Mouse (Mus musculus) neural tube, embryonic 11.5 days (tissue): ENCODE data around the gene Sipa1l3. TPM values are rescaled to one million over a fixed set of nuclear protein-coding genes. Genes with fewer than 3 reads are reported as not detected.

Source experiments
- ATAC-seq: fragments of 200-750 bp; cut with Nextera tagmentation; 2 replicates; pipeline ENCODE4 v1.8.0; 2017; ENCODE audit warnings: moderate number of reproducible peaks, mild to moderate bottlenecking, moderate TSS enrichment, moderate library complexity; ENCODE audit not compliant: insufficient read depth, low FRiP score, low TSS enrichment
- DNase-seq: peaks from one replicate; pipeline ENCODE4 v3.0.0-alpha.2; 2015; ENCODE audit warnings: low spot score
- H3K27ac ChIP-seq: fragments of 300-500 bp; sonication (generic); 2 replicates; pipeline ENCODE4 v1.5.1; 2014; ENCODE audit warnings: low read depth, mild to moderate bottlenecking, low read length
- H3K27me3 ChIP-seq: fragments of 300-500 bp; sonication (generic); 2 replicates; pipeline ENCODE4 v1.6.1; 2014; ENCODE audit warnings: mild to moderate bottlenecking, low read length, mixed read lengths; ENCODE audit not compliant: control insufficient read depth, insufficient read depth
- H3K36me3 ChIP-seq: fragments of 300-500 bp; sonication (generic); 2 replicates; pipeline ENCODE4 v1.6.1; 2014; ENCODE audit warnings: mild to moderate bottlenecking, low read length, moderate library complexity, mixed read lengths; ENCODE audit not compliant: control insufficient read depth, insufficient read depth
- H3K4me1 ChIP-seq: fragments of 300-500 bp; sonication (generic); 2 replicates; pipeline ENCODE4 v1.6.1; 2014; ENCODE audit warnings: low read length, mixed read lengths; ENCODE audit not compliant: control insufficient read depth, insufficient read depth
- H3K4me2 ChIP-seq: fragments of 300-500 bp; sonication (generic); 2 replicates; pipeline ENCODE4 v1.6.1; 2014; ENCODE audit warnings: low read depth, mild to moderate bottlenecking, moderate library complexity
- H3K4me3 ChIP-seq: fragments of 300-500 bp; sonication (generic); 2 replicates; pipeline ENCODE4 v1.5.1; 2014; ENCODE audit warnings: low read depth, low read length
- H3K9ac ChIP-seq: fragments of 300-500 bp; sonication (generic); 2 replicates; pipeline ENCODE4 v1.6.1; 2014; ENCODE audit warnings: mild to moderate bottlenecking, low read length
- H3K9me3 ChIP-seq: fragments of 300-500 bp; sonication (generic); 2 replicates; pipeline ENCODE4 v1.6.1; 2016; ENCODE audit warnings: low read length; ENCODE audit not compliant: control insufficient read depth
- WGBS: fragments of 180-500 bp; shearing (Covaris S2); extraction: QIAGEN DNeasy Blood & Tissue Kit; methylation state at CpG from one replicate; pipeline ENCODE4 v1.1.7; 2014; 5-methylcytosine and 5-hydroxymethylcytosine counted together
- polyA plus RNA-seq: library from polyadenylated mRNA; unstranded; fragments of >200 nt; fragmentation: Nextera tagmentation; extraction: Ambion mirVana; gene quantifications from 2 replicates; pipeline ENCODE4 v1.2.1, GENCODE M21; 2014

The Sipa1l3 gene
- polyA plus RNA-seq, 1 experiment from 2014 or later, result 11.9 TPM

GRCm38 (mm10) chr7:29541608-29542007, 23.2 kb upstream of the Sipa1l3 start:
- no peak overlapping the region for H3K27ac ChIP-seq
- DNase-seq, result no peak
- no peaks in the 10 kb centered on the region for H3K27me3 ChIP-seq
- H3K4me3 ChIP-seq, result no peak overlapping the region
- H3K36me3 ChIP-seq, result no peaks in the 10 kb centered on the region
- 79% methylated on average over 4 of the region's 4 CpGs for WGBS
- no peaks in the 10 kb centered on the region for H3K4me1 ChIP-seq
- H3K9me3 ChIP-seq, result no peaks in the 10 kb centered on the region
- H3K4me2 ChIP-seq, result no peak overlapping the region
- no peak for ATAC-seq
- H3K9ac ChIP-seq, result no peak overlapping the region

GRCm38 (mm10) chr7:29541186-29541585, 22.7 kb upstream of the Sipa1l3 start:
- Histone ChIP-seq H3K4me2 (no peak overlapping the region), H3K36me3 (no peaks in the 10 kb centered on the region), H3K27ac (no peak overlapping the region), H3K9ac (no peak overlapping the region), H3K27me3 (no peaks in the 10 kb centered on the region), H3K4me3 (no peak overlapping the region), H3K9me3 (no peaks in the 10 kb centered on the region), H3K4me1 (no peaks in the 10 kb centered on the region)
- no peak for ATAC-seq
- WGBS, result 80% methylated on average over 5 of the region's 5 CpGs
- DNase-seq, result no peak

DNA sequence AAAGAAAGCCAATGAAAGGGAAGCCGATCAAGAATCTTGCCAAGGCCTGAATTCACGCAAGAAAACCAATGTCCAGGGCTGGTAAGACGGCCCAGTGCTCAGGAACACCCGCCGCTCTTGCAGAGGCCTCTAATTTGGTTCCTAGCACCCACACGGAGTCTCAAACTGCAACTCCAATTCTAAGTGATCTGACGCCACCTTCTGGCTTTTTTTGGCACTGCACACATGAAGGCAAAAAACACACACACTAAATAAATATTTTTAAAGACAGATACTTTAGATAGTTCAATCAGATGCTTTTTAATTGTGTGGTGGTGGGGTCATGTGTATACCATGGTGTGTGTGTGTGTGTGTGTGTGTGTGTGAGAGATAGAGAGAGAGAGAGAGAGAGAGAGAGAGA, 22.2 kb upstream of the Sipa1l3 start:
- WGBS, result 92% methylated on average over 7 of the region's 7 CpGs
- Histone ChIP-seq H3K27ac (no peak overlapping the region), H3K9me3 (no peaks in the 10 kb centered on the region), H3K27me3 (no peaks in the 10 kb centered on the region), H3K4me2 (no peak overlapping the region), H3K36me3 (no peaks in the 10 kb centered on the region), H3K4me3 (no peak overlapping the region), H3K4me1 (no peaks in the 10 kb centered on the region), H3K9ac (no peak overlapping the region)
- no peak for ATAC-seq
- no peak for DNase-seq

DNA sequence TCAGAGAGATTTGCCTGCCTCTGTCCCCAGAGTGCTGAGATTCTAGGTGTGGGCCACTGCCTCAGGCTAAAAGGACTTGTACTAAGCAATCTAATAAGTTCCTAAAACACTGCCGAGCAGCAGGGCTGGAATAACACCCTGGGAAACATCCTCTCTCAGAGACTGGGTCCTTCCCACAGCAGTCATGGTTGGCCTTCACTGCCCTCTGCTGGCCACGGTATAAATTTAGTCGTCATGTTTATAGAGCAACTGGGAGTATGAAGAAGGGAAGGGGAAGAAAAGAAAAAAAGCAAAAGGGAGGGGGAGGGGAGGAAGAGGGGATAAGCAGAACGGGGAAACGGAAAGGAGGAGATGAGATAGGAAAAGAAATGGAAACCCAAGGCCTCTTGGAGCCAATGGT, 5.3 kb upstream of the Sipa1l3 start:
- Histone ChIP-seq H3K4me2 (no peak overlapping the region), H3K27ac (no peak overlapping the region), H3K36me3 (no peaks in the 10 kb centered on the region), H3K27me3 (no peaks in the 10 kb centered on the region), H3K4me3 (no peak overlapping the region), H3K9me3 (no peaks in the 10 kb centered on the region), H3K9ac (no peak overlapping the region), H3K4me1 (no peaks in the 10 kb centered on the region)
- WGBS, result 3% methylated on average over 5 of the region's 5 CpGs
- DNase-seq (peak; percentile 76), ATAC-seq (no peak)

DNA sequence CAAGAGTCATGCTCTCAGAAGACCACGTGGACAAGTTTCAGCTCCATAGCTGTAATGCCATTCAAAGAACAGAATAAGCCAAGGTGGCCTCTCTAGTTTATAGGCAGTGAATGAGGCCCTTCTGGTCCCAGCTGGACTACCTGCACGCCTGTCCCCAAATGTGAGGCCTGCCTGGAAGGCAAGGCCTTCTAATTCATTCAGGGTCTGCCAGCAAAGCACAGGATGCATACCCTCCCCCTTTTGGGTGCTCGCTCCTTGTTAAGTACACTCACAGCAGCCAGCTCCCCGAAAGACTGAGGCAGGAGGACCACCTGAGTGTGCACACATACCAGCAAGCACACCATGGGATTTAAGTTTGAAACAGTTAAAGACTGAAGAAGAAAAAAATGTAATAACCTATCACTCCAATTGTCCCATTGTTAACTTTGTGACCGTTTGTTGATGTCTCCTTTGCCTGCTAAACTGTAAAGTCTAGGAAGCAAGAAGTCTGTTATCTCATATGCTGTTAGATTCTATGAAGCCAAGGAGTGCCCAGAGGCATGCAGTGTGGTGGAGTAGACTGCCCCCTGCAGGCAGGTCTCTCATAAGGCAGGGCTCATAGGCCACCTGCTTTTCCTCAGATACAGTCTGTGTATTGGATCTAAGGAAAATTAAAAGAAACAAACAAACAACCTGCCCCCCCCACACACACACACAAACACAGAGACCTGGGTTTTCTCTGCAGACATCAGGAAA, 3.6 kb upstream of the Sipa1l3 start:
- no peak overlapping the region for H3K4me3 ChIP-seq

DNA sequence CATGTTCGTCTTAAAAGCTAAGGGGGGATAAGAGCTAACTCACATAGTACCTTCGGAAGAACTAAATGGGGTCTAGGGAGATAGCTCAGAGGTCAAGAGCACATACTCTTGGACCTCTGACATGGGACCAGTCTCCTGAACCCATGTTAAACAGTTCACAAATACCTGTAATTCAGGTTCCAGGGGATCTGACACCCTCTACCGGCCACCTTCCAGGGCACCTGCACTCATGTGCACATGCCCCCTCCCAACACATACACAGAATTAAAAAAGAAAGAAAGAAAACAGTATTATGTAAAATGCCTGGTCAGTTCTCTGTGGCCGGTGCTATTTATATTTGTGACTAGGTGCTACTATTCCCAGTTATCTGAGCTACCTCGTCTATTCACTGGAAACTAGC, 2.9 kb upstream of the Sipa1l3 start:
- Histone ChIP-seq H3K4me3 (no peak overlapping the region), H3K27me3 (no peaks in the 10 kb centered on the region), H3K9me3 (no peaks in the 10 kb centered on the region), H3K27ac (no peak overlapping the region), H3K4me2 (no peak overlapping the region), H3K9ac (no peak overlapping the region), H3K4me1 (peaks cover 7% of the 10 kb centered on the region), H3K36me3 (no peaks in the 10 kb centered on the region)
- no peak for DNase-seq
- 73% methylated on average over 5 of the region's 5 CpGs for WGBS
- ATAC-seq, result no peak

More for the DNA sequence above, 3.6 kb upstream of the Sipa1l3 start:
- DNase-seq, result peak; percentile 81
- WGBS, result 64% methylated on average over 5 of the region's 5 CpGs
- ATAC-seq, result no peak
- Histone ChIP-seq H3K36me3 (no peaks in the 10 kb centered on the region), H3K4me2 (no peak overlapping the region), H3K9ac (no peak overlapping the region), H3K4me1 (peaks cover 7% of the 10 kb centered on the region), H3K9me3 (no peaks in the 10 kb centered on the region), H3K27ac (no peak overlapping the region), H3K27me3 (no peaks in the 10 kb centered on the region)

DNA sequence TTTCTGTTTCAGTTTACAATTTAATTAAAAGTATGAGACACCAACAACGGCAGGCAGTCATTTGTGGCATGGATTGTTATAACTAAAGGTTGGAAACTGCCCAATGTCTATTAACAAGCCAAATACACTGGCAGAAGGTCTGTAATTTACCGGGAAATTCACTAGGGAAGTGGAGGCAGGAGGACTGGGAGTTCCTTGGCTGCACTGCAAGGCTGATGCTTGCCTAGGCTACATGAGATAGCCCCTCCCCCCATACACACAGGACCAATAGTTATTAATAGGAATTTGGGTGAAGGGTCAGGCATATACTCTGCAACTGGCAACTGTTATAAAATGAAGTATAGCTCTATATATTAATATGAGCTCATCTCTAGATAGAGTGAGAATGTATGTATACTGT, 2.4 kb upstream of the Sipa1l3 start:
- ATAC-seq, result no peak
- no peaks in the 10 kb centered on the region for H3K36me3 ChIP-seq
- H3K4me3 ChIP-seq, result no peak overlapping the region
- H3K27ac ChIP-seq, result no peak overlapping the region
- DNase-seq, result no peak
- H3K9ac ChIP-seq, result no peak overlapping the region
- 80% methylated on average over 2 of the region's 2 CpGs for WGBS
- H3K27me3 ChIP-seq, result no peaks in the 10 kb centered on the region
- H3K4me1 ChIP-seq, result peaks cover 7% of the 10 kb centered on the region
- no peak overlapping the region for H3K4me2 ChIP-seq
- H3K9me3 ChIP-seq, result no peaks in the 10 kb centered on the region

DNA sequence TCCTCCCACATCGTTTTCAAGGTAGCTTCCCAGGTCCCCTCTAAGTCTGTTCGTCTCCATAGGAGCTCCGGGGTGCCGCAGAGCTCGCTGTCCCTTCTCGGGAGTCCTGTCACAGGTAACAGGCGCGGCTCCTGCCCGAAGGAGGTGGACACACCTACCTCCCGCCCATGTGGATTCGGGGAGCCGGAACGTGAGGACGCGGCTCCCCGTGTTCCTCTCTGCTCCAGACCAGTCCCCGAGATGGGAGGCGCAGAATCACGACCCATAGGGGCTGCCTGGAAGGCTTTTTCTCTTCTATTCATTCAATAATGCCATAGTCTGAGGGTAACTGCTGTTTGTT, 740 bp upstream of the Sipa1l3 start:
- Histone ChIP-seq H3K4me3 (peak overlapping the region; percentile 86), H3K27ac (0 out of 2 replicates have a peak overlapping the region, but pooled peaks have one; percentile 20), H3K27me3 (no peaks in the 10 kb centered on the region), H3K9me3 (no peaks in the 10 kb centered on the region), H3K4me2 (peak overlapping the region; percentile 93), H3K36me3 (no peaks in the 10 kb centered on the region), H3K9ac (peak overlapping the region; percentile 66), H3K4me1 (peaks cover 7% of the 10 kb centered on the region)
- no peak for DNase-seq
- 1% methylated on average over 19 of the region's 19 CpGs for WGBS
- ATAC-seq, result peak; percentile 4; the same call in 1 of the 2 replicates

GRCm38 (mm10) chr7:29518054-29518420, 404 bp downstream of the Sipa1l3 start:
- Histone ChIP-seq H3K9me3 (no peaks in the 10 kb centered on the region), H3K27me3 (no peaks in the 10 kb centered on the region), H3K27ac (no peak overlapping the region), H3K4me2 (peak overlapping the region; percentile 93), H3K36me3 (no peaks in the 10 kb centered on the region), H3K4me1 (peaks cover 7% of the 10 kb centered on the region), H3K9ac (peak overlapping the region; percentile 80), H3K4me3 (peak overlapping the region; percentile 86)
- DNase-seq, result no peak
- ATAC-seq, result no peak
- WGBS, result 0% methylated on average over 28 of the region's 28 CpGs
